Mouse (Mus musculus): ENCODE results near the gene Cbwd1.

GRCm38 (mm10) chr19:24908385-24909155 lies 52.8 kb downstream of the Cbwd1 start:
- TF ChIP-seq CTCF (IDR thresholded peaks at IDR 0.05; ENCODE audit: borderline replicate concordance, extremely low read depth, insufficient read depth, insufficient read length) (no peak), POLR2A (IDR thresholded peaks at IDR 0.05; ENCODE audit: borderline replicate concordance, extremely low read depth, insufficient read depth, insufficient read length, poor library complexity, severe bottlenecking) (no peak)
